Mouse (Mus musculus): ENCODE measurements at regions not wholly inside any gene's neighbourhood (a gene's known extent, or its start where the extent isn't known, plus 50 kb on each side); places are given as distances from the start of the nearest gene placed in this dataset.

DNA sequence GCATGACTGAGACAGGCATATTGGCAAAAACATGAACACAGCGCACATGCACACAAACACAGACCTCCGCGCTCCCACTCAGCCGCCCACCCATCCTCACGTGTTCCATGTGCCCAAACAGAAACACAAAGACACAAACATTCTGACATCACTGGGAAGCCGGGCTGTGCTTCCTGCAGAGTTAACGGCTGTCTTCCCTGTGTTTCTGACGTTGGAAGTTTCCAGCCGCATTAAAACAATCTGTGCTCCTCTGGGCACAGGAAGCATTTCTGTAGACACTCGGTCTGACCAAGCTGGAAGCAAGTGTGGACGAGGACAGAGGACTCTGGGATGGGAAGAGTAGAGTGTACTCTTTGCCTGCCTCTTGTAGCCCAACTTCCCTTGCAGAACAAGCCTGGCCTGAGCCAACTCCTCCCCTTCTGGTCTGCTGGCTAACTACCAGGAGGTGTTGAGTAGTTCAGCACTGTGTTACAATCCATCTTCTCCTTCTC, 296.2 kb upstream of the Zfp703 start:
- WGBS, result 57% methylated on average over 11 of the region's 11 CpGs
- Histone ChIP-seq H3K4me2 (replicated peaks; ENCODE audit: low read depth, low read length, severe bottlenecking) (no peak overlapping the region), H3K4me3 (replicated peaks; ENCODE audit: low read length) (no peak overlapping the region), H3K9me3 (ENCODE audit: control insufficient read depth, low read length) (no peaks in the 10 kb centered on the region), H3K27me3 (ENCODE audit: control insufficient read depth, insufficient read depth, low read length) (0 out of 2 replicates have a peak, but pooled peaks cover 7% of the 10 kb centered on the region), H3K9ac (ENCODE audit: low read depth, low read length, severe bottlenecking) (no peak overlapping the region), H3K36me3 (ENCODE audit: control insufficient read depth, insufficient read depth, low read length) (no peaks in the 10 kb centered on the region), H3K4me1 (ENCODE audit: control insufficient read depth, insufficient read depth, low read length) (peaks cover 8% of the 10 kb centered on the region), H3K27ac (replicated peaks; ENCODE audit: low read depth, low read length) (no peak overlapping the region)
- TF ChIP-seq POLR2A (IDR thresholded peaks at IDR 0.05; ENCODE audit: borderline replicate concordance, extremely low read depth, insufficient read depth, insufficient read length), result no peak
- no peak for DNase-seq (ENCODE audit: low spot score)
- ATAC-seq (ENCODE audit: low FRiP score, low read depth), result no peak

DNA sequence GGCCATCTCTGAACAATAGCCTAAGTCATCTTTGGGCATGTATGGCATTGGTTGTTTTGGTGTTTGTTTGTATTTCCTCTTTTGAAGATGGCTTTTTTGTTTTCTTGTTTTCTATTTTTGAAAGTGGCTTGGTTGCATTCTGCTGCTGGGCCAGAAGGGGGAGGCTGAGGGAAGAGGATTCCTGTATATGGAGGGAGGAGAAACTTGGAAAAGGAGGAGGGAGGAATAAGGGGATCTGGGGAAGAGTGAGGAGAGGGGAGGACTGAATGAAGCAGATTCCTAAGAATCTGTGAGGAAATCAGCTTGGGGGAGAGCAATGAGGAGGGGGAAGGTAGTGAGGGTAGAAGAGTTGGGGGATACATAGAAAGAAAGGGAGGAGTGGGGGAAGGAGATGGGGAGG, 290.0 kb upstream of the Zfp703 start:
- peak; percentile 50 for DNase-seq (ENCODE audit: low spot score)
- Histone ChIP-seq H3K4me3 (replicated peaks; ENCODE audit: low read length) (no peak overlapping the region), H3K36me3 (ENCODE audit: control insufficient read depth, insufficient read depth, low read length) (no peaks in the 10 kb centered on the region), H3K27me3 (ENCODE audit: control insufficient read depth, insufficient read depth, low read length) (0 out of 2 replicates have a peak, but pooled peaks cover 7% of the 10 kb centered on the region), H3K27ac (replicated peaks; ENCODE audit: low read depth, low read length) (no peak overlapping the region), H3K4me1 (ENCODE audit: control insufficient read depth, insufficient read depth, low read length) (peaks cover 29% of the 10 kb centered on the region; the same call in 1 of the 2 replicates), H3K9me3 (ENCODE audit: control insufficient read depth, low read length) (no peaks in the 10 kb centered on the region), H3K4me2 (replicated peaks; ENCODE audit: low read depth, low read length, severe bottlenecking) (no peak overlapping the region), H3K9ac (ENCODE audit: low read depth, low read length, severe bottlenecking) (no peak overlapping the region)
- no peak for TF ChIP-seq POLR2A (IDR thresholded peaks at IDR 0.05; ENCODE audit: borderline replicate concordance, extremely low read depth, insufficient read depth, insufficient read length)
- ATAC-seq (ENCODE audit: low FRiP score, low read depth), result no peak

DNA sequence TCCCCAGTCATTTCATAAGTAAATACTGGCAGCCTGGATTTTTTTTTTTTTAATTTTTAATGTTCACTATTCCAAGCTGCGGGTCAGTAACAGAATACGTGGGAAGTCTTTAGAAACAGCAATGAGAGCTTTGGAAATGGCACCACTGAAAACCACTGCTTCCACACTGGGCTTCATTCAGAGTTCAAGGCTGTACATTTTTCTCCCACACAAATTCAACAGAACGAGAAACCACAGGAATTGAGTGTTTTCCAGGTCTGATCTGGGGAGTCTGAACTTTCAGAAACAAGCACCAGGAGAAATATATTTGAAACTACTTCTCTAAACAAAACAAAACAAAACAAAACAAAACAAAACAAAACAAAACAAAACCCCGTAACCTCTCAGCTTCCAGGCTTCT, 289.1 kb upstream of the Zfp703 start:
- H3K27me3 ChIP-seq (ENCODE audit: control insufficient read depth, insufficient read depth, low read length), result no peaks in the 10 kb centered on the region
- H3K4me1 ChIP-seq (ENCODE audit: control insufficient read depth, insufficient read depth, low read length), result peaks cover 29% of the 10 kb centered on the region; the same call in 1 of the 2 replicates
- WGBS, result 56% methylated on average over 4 of the region's 4 CpGs
- no peak overlapping the region for H3K4me2 ChIP-seq (replicated peaks; ENCODE audit: low read depth, low read length, severe bottlenecking)
- H3K9me3 ChIP-seq (ENCODE audit: control insufficient read depth, low read length), result no peaks in the 10 kb centered on the region
- no peak overlapping the region for H3K27ac ChIP-seq (replicated peaks; ENCODE audit: low read depth, low read length)
- DNase-seq (ENCODE audit: low spot score), result no peak
- H3K36me3 ChIP-seq (ENCODE audit: control insufficient read depth, insufficient read depth, low read length), result no peaks in the 10 kb centered on the region
- H3K9ac ChIP-seq (ENCODE audit: low read depth, low read length, severe bottlenecking), result no peak overlapping the region
- no peak for ATAC-seq (ENCODE audit: low FRiP score, low read depth)
- H3K4me3 ChIP-seq (replicated peaks; ENCODE audit: low read length), result no peak overlapping the region
- no peak for TF ChIP-seq POLR2A (IDR thresholded peaks at IDR 0.05; ENCODE audit: borderline replicate concordance, extremely low read depth, insufficient read depth, insufficient read length)

DNA sequence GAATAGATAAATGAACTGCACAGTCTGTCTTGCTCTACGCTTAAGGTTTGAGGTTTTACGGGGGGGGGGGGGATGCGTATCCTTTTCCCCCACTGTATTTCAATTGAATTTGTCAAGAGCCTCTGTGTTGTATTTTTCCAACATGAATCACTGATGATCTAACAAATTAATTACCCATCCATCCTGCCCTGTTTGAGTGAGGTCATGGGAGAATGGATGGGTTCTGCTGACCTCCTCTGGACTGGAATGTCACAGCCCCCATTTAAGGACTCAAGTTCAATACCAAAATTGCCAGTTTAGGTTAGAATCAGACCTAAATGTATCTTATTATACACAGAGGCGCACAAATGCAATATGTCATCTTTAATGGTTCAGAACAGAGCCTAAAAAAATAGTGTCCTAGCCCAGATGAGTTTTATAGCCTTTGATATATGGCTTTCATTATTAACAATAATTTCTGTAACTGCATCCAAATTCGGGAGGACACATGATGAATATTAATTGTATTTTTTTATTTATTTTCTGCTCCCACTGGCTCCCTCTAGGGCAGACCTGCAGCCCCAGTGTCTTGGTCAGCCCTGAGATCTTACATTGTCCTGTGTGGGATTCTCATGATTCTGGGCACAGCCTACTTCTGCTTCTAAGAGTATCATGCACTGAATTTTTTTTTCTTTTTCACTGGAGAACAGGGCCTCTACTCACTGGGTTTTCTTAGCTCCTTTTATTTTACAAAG, 288.2 kb upstream of the Zfp703 start:
- Histone ChIP-seq H3K27ac (replicated peaks; ENCODE audit: low read depth, low read length) (no peak overlapping the region), H3K4me3 (replicated peaks; ENCODE audit: low read length) (no peak overlapping the region), H3K4me1 (ENCODE audit: control insufficient read depth, insufficient read depth, low read length) (peaks cover 29% of the 10 kb centered on the region; the same call in 1 of the 2 replicates), H3K27me3 (ENCODE audit: control insufficient read depth, insufficient read depth, low read length) (no peaks in the 10 kb centered on the region), H3K9me3 (ENCODE audit: control insufficient read depth, low read length) (no peaks in the 10 kb centered on the region), H3K4me2 (replicated peaks; ENCODE audit: low read depth, low read length, severe bottlenecking) (no peak overlapping the region), H3K9ac (ENCODE audit: low read depth, low read length, severe bottlenecking) (no peak overlapping the region), H3K36me3 (ENCODE audit: control insufficient read depth, insufficient read depth, low read length) (no peaks in the 10 kb centered on the region)
- no peak for TF ChIP-seq POLR2A (IDR thresholded peaks at IDR 0.05; ENCODE audit: borderline replicate concordance, extremely low read depth, insufficient read depth, insufficient read length)
- DNase-seq (ENCODE audit: low spot score) (no peak), ATAC-seq (ENCODE audit: low FRiP score, low read depth) (no peak)
- 64% methylated on average over 5 of the region's 5 CpGs for WGBS

DNA sequence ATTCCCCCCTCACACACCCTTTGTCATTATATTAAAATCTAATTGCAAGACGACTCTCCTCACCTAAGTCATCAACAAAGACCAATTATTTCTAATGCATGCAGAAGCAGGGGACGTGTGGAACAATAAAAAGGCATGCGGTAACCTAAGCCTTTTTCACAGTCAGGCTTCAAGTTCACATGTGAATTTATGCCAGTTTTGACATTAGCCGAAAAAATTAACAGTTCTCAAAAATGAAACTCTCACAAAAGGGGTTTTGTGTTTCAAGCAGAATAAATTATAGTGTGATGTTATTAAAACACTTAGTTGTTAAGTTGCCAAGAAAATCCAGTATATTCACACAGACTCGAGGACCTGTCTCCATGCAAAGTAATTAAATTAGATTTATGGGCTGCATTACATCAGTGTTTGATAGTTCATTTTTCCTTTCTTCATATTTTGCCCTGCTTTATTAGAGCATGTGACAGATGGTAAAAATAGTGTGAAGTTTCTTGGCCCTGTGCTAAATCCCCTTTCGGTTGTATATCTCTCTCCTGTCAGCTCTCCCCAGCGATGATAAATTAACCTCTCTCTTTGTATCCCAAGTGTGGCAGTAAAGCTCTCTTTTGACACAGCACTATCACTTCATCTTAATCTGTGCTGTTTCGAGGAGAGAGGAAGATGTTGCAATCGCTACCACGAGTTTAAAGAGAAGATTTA, 287.5 kb upstream of the Zfp703 start:
- no peak overlapping the region for H3K9ac ChIP-seq (ENCODE audit: low read depth, low read length, severe bottlenecking)
- H3K4me3 ChIP-seq (replicated peaks; ENCODE audit: low read length), result no peak overlapping the region
- H3K36me3 ChIP-seq (ENCODE audit: control insufficient read depth, insufficient read depth, low read length), result no peaks in the 10 kb centered on the region
- H3K27ac ChIP-seq (replicated peaks; ENCODE audit: low read depth, low read length), result no peak overlapping the region
- peaks cover 29% of the 10 kb centered on the region; the same call in 1 of the 2 replicates for H3K4me1 ChIP-seq (ENCODE audit: control insufficient read depth, insufficient read depth, low read length)
- H3K27me3 ChIP-seq (ENCODE audit: control insufficient read depth, insufficient read depth, low read length), result no peaks in the 10 kb centered on the region
- DNase-seq (ENCODE audit: low spot score) (peak; percentile 75), ATAC-seq (ENCODE audit: low FRiP score, low read depth) (no peak; the same call in none of the 2 replicates)
- TF ChIP-seq POLR2A (IDR thresholded peaks at IDR 0.05; ENCODE audit: borderline replicate concordance, extremely low read depth, insufficient read depth, insufficient read length), result no peak
- 16% methylated on average over 10 of the region's 10 CpGs for WGBS
- H3K4me2 ChIP-seq (replicated peaks; ENCODE audit: low read depth, low read length, severe bottlenecking), result no peak overlapping the region
- H3K9me3 ChIP-seq (ENCODE audit: control insufficient read depth, low read length), result no peaks in the 10 kb centered on the region
